Mouse (Mus musculus): ENCODE results near the gene 4930470P17Rik. TPM values are rescaled to one million over a fixed set of nuclear protein-coding genes. Genes with fewer than 3 reads are reported as not detected.
"Not testable (repeated sequence)": the region's sequence is repeated elsewhere in the genome, so short reads cannot be mapped to it uniquely, and the experiment has no call there.

The 4930470P17Rik gene
- polyA plus RNA-seq, 1 experiment: not detected

DNA sequence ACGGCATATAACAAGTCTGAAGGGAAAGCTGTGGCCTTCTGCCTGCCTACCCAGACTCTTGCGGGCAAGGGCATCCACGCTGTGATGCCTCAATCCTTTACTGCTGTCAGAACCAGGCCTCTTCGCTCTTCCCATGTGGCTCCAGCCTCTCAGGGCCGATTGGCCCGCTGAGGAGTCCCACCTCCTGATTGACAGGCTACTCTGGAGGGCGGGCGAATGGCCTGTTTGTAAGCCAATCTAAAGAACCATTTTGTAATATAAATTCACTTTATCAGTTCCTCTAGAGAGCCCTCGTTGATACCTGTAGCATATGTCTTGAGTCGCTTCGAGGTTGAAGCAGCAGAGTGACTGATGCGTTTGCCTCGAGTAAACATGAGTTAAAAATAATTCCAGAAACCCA, 21.2 kb upstream of the 4930470P17Rik start:
- Histone ChIP-seq H3K27me3 (ENCODE audit: control insufficient read depth, insufficient read depth, insufficient read length) (no peaks in the 10 kb centered on the region), H3ac (ENCODE audit: control insufficient read depth, insufficient read length, low read depth) (no peak overlapping the region), H3K4me3 (ENCODE audit: insufficient read depth, poor library complexity, severe bottlenecking) (no peak overlapping the region), H3K79me3 (ENCODE audit: low read depth) (no peaks in the 10 kb centered on the region), H3K79me2 (ENCODE audit: control insufficient read depth, insufficient read depth) (no peaks in the 10 kb centered on the region), H3K36me3 (ENCODE audit: control insufficient read depth, insufficient read depth) (no peaks in the 10 kb centered on the region)
- TF ChIP-seq MAX (IDR thresholded peaks at IDR 0.05): no peak
- no peak for TF ChIP-seq MYOG (IDR thresholded peaks at IDR 0.05; ENCODE audit: control insufficient read depth, extremely low read depth, insufficient read length)
- TF ChIP-seq FOSL1 (IDR thresholded peaks at IDR 0.05; ENCODE audit: insufficient read depth, low read length, poor library complexity, severe bottlenecking): no peak
- no peak for TF ChIP-seq CEBPB (IDR thresholded peaks at IDR 0.05; ENCODE audit: low read depth)
- no peak for TF ChIP-seq USF1 (IDR thresholded peaks at IDR 0.05; ENCODE audit: low read depth)
- TF ChIP-seq MYOD1 (IDR thresholded peaks at IDR 0.05; ENCODE audit: control insufficient read depth, insufficient read length, low read depth): no peak
- TF ChIP-seq CTCF (IDR thresholded peaks at IDR 0.05; ENCODE audit: control insufficient read depth, insufficient read depth, insufficient read length): no peak

DNA sequence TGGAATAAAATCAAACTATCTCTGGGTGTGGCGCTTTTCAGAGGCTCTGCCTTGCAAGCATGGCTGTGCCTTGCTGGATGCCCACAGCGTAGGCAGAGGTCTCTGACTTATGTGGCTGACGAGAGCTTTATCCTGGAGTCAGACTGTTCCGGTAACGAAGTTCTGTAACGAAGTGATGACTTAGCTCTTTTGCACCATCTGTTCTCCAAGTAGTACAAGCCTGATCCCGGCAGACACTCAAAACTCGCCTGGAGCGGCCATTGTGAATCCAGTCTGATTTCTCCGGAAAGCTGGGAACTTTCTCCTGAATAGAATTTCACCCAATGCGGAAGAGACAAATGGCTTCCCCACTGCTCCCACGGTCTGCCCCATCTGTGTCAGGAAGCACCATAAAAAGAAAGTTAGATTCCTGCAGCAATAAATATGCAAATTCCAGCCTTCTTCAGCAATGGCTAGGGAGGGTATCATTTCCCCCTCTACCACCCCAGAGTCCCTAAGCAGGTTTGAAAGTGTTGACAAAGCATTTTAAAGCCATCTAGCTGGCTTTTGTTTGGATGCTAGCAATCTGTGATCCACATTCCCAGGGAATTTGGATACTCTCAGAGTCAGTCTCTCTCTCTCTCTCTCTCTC, 17.2 kb upstream of the 4930470P17Rik start:
- Histone ChIP-seq H3K79me2 (ENCODE audit: control insufficient read depth, insufficient read depth) (no peaks in the 10 kb centered on the region), H3K4me3 (ENCODE audit: insufficient read depth, poor library complexity, severe bottlenecking) (no peak overlapping the region), H3K36me3 (ENCODE audit: control insufficient read depth, insufficient read depth) (no peaks in the 10 kb centered on the region), H3K27me3 (ENCODE audit: control insufficient read depth, insufficient read depth, insufficient read length) (no peaks in the 10 kb centered on the region), H3K79me3 (ENCODE audit: low read depth) (no peaks in the 10 kb centered on the region), H3ac (ENCODE audit: control insufficient read depth, insufficient read length, low read depth) (no peak overlapping the region)
- no peak for TF ChIP-seq CTCF (IDR thresholded peaks at IDR 0.05; ENCODE audit: control insufficient read depth, insufficient read depth, insufficient read length)
- TF ChIP-seq FOSL1 (IDR thresholded peaks at IDR 0.05; ENCODE audit: insufficient read depth, low read length, poor library complexity, severe bottlenecking): no peak
- no peak for TF ChIP-seq CEBPB (IDR thresholded peaks at IDR 0.05; ENCODE audit: low read depth)
- TF ChIP-seq MYOD1 (IDR thresholded peaks at IDR 0.05; ENCODE audit: control insufficient read depth, insufficient read length, low read depth): no peak
- TF ChIP-seq USF1 (IDR thresholded peaks at IDR 0.05; ENCODE audit: low read depth): no peak
- TF ChIP-seq MYOG (IDR thresholded peaks at IDR 0.05; ENCODE audit: control insufficient read depth, extremely low read depth, insufficient read length): no peak
- no peak for TF ChIP-seq MAX (IDR thresholded peaks at IDR 0.05)

DNA sequence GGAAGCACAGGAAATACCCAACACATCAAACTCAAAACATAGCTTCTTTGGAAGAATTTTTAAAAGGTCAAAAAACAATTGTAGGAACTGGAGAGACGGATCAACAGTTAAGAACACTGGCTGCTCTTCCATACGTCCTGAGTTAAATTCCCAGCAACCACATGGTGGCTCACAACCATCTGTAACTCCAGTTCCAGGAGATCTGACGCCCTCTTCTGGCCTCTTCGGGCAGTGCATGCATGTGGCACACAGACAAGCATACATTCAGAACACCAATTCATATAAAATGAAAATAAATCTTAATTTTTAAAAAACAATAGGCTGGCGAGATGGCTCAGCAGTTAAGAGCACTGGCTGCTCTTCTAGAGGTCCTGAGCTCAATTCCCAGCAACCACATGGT, 10.0 kb upstream of the 4930470P17Rik start:
- H3ac ChIP-seq (ENCODE audit: control insufficient read depth, insufficient read length, low read depth); H3K79me2 ChIP-seq (ENCODE audit: control insufficient read depth, insufficient read depth); H3K79me3 ChIP-seq (ENCODE audit: low read depth); H3K27me3 ChIP-seq (ENCODE audit: control insufficient read depth, insufficient read depth, insufficient read length); H3K36me3 ChIP-seq (ENCODE audit: control insufficient read depth, insufficient read depth); H3K4me3 ChIP-seq (ENCODE audit: insufficient read depth, poor library complexity, severe bottlenecking): not testable (repeated sequence)

DNA sequence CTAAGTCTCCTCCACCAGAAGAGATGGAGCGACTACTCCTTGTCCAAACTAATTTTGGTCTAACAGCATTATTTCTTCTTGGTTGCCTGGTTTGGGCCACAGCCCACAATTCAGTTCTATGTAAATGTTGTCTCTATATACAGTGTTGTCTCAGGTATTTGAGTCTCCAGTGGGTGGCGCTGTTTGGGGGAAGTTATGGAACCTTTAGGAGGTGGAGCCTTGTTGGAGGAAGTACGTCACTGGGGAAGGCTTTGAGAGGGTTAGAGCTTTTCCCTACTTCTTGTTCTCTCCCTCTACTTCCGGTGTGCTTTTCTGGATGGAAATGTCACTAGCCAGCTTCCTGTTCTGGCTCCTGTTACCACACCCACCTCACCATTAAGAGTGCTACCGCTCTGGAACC, 646 bp downstream of the 4930470P17Rik start:
- H3K79me3 ChIP-seq (ENCODE audit: low read depth): no peaks in the 10 kb centered on the region
- H3K27me3 ChIP-seq (ENCODE audit: control insufficient read depth, insufficient read depth, insufficient read length): no peaks in the 10 kb centered on the region
- no peak overlapping the region for H3K4me3 ChIP-seq (ENCODE audit: insufficient read depth, poor library complexity, severe bottlenecking)
- no peak for TF ChIP-seq FOSL1 (IDR thresholded peaks at IDR 0.05; ENCODE audit: insufficient read depth, low read length, poor library complexity, severe bottlenecking)
- TF ChIP-seq CEBPB (IDR thresholded peaks at IDR 0.05; ENCODE audit: low read depth): no peak
- no peak for TF ChIP-seq MYOG (IDR thresholded peaks at IDR 0.05; ENCODE audit: control insufficient read depth, extremely low read depth, insufficient read length)
- TF ChIP-seq MAX (IDR thresholded peaks at IDR 0.05): no peak
- no peak for TF ChIP-seq CTCF (IDR thresholded peaks at IDR 0.05; ENCODE audit: control insufficient read depth, insufficient read depth, insufficient read length)
- TF ChIP-seq USF1 (IDR thresholded peaks at IDR 0.05; ENCODE audit: low read depth): no peak
- TF ChIP-seq MYOD1 (IDR thresholded peaks at IDR 0.05; ENCODE audit: control insufficient read depth, insufficient read length, low read depth): no peak
- no peaks in the 10 kb centered on the region for H3K36me3 ChIP-seq (ENCODE audit: control insufficient read depth, insufficient read depth)
- H3ac ChIP-seq (ENCODE audit: control insufficient read depth, insufficient read length, low read depth): no peak overlapping the region
- H3K79me2 ChIP-seq (ENCODE audit: control insufficient read depth, insufficient read depth): no peaks in the 10 kb centered on the region

DNA sequence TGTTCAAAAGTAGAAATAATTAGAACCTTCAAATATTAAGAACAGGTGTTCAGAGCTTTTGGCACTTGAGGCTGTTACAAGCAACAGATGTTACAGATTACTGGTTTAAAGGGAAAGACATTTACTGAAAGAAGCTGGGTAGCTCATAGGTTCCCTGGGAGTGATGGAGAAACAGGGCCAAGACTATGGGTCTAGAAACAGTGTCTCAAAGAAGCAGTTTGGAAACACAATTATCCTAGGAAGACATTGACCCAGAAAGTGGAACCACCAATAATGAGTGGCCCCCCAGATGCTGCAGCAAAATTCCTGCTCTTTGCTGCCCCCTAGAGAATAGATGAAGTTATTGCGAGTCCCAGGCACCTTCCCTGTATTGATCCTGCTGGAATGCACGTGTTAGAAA, 4.2 kb downstream of the 4930470P17Rik start:
- no peaks in the 10 kb centered on the region for H3K79me3 ChIP-seq (ENCODE audit: low read depth)
- H3K4me3 ChIP-seq (ENCODE audit: insufficient read depth, poor library complexity, severe bottlenecking): no peak overlapping the region
- no peak overlapping the region for H3ac ChIP-seq (ENCODE audit: control insufficient read depth, insufficient read length, low read depth)
- H3K36me3 ChIP-seq (ENCODE audit: control insufficient read depth, insufficient read depth): no peaks in the 10 kb centered on the region
- no peaks in the 10 kb centered on the region for H3K79me2 ChIP-seq (ENCODE audit: control insufficient read depth, insufficient read depth)
- H3K27me3 ChIP-seq (ENCODE audit: control insufficient read depth, insufficient read depth, insufficient read length): no peaks in the 10 kb centered on the region
- TF ChIP-seq MAX (IDR thresholded peaks at IDR 0.05) (no peak), MYOD1 (IDR thresholded peaks at IDR 0.05; ENCODE audit: control insufficient read depth, insufficient read length, low read depth) (no peak), USF1 (IDR thresholded peaks at IDR 0.05; ENCODE audit: low read depth) (no peak), FOSL1 (IDR thresholded peaks at IDR 0.05; ENCODE audit: insufficient read depth, low read length, poor library complexity, severe bottlenecking) (no peak), CEBPB (IDR thresholded peaks at IDR 0.05; ENCODE audit: low read depth) (no peak), MYOG (IDR thresholded peaks at IDR 0.05; ENCODE audit: control insufficient read depth, extremely low read depth, insufficient read length) (no peak), CTCF (IDR thresholded peaks at IDR 0.05; ENCODE audit: control insufficient read depth, insufficient read depth, insufficient read length) (no peak)

DNA sequence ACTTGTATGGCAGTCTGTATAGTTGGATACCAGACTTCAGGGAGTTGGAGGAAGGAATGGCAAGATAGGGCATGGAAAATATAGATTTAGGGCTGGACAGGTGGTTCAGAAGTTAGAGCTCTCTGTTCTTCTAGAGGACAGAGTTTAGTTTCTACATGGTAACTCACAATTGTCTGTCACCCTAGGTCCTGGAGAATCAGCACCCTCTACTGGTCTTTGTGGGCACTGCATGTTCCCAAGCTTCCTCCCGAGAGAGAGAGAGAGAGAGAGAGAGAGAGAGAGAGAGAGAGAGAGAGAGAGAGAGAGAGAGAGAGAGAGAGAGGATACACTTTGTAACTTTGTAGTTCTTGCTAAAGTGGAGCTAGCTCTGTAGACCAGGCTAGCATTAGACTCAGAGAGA, 5.1 kb downstream of the 4930470P17Rik start:
- no peak overlapping the region for H3ac ChIP-seq (ENCODE audit: control insufficient read depth, insufficient read length, low read depth)
- H3K4me3 ChIP-seq (ENCODE audit: insufficient read depth, poor library complexity, severe bottlenecking): no peak overlapping the region
- H3K27me3 ChIP-seq (ENCODE audit: control insufficient read depth, insufficient read depth, insufficient read length): no peaks in the 10 kb centered on the region
- H3K36me3 ChIP-seq (ENCODE audit: control insufficient read depth, insufficient read depth): no peaks in the 10 kb centered on the region
- H3K79me3 ChIP-seq (ENCODE audit: low read depth): no peaks in the 10 kb centered on the region
- TF ChIP-seq FOSL1 (IDR thresholded peaks at IDR 0.05; ENCODE audit: insufficient read depth, low read length, poor library complexity, severe bottlenecking) (no peak), MAX (IDR thresholded peaks at IDR 0.05) (no peak), CTCF (IDR thresholded peaks at IDR 0.05; ENCODE audit: control insufficient read depth, insufficient read depth, insufficient read length) (peak; percentile 13)
- no peaks in the 10 kb centered on the region for H3K79me2 ChIP-seq (ENCODE audit: control insufficient read depth, insufficient read depth)
